Mouse (Mus musculus): ENCODE measurements around the gene Gtf2ird1.
"Not testable (repeated sequence)": the region's sequence is repeated elsewhere in the genome, so short reads cannot be mapped to it uniquely, and the experiment has no call there.

Gtf2ird1 gene

DNA sequence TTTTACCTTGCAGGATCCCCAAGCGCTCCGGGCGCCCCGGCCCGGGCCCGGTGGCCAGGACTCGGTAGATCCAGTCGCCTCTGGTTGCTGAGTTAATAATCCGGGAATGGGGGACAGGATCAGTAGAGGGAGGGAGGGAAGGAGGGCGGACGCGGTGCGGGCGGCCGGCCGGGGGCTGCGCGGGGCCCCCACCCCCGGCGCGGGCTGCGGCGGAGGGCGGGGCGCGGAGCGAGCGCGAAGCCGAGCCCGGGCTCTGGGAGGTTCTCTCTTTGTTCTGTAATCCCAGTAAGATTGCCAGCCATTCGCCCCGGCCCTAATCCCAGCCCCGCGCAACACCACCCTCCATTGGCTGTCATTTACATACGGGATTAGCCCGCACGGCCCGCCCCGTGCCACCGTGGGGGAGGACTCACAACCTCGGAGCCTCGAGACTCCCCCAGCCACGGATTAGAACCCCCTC, at the start of gene Gtf2ird1:
Gene Gtf2ird1, minus strand, starts transcription at position 214 of the 460 bp plus-strand sequence.
- DNase-seq, result peak; percentile 83

DNA sequence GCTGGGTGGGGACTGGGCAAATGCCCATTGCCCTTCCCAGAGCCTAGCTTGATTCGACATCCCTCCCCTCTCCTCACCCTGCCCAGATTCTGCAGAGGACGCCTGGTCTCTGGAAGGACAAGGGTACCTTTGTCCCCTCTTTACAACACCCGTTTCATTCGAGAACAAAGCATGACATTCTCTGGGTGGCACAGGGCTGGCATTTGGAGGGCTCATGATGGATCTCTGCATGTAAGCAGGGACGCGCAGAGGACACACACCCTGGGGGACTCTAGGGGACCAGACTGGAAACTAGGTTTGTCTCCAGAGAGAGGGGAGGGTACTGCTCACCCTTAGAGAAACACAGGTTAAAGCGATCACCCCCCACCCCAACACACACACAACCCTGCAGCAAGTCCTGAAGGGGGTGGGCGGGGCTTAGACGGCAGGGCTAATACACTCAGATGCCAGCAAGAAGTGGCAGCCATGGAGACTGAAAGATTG, 49.3 kb upstream of the Gtf2ird1 start:
- DNase-seq, result no peak

DNA sequence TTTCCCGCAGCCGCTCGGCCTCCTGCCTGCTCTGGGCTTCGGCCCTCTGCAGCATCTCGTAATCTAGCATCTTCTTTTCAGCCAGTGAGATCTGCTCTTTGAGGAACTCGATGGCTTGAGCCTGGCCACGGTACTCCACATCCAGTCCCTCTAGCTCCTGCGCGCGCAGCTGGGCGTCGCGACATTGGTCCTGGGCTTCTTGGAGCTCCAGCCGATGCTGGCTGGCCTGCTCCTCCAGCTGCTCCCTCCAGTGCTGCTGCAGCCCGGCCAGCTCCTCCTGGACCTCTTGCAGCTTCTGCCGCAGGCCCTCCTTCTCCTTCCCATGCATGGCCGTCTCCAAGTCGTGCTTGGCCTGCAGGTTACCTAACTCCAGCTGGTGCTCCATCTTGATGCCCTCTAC, 46.1 kb upstream of the Gtf2ird1 start:
- DNase-seq, result no peak

DNA sequence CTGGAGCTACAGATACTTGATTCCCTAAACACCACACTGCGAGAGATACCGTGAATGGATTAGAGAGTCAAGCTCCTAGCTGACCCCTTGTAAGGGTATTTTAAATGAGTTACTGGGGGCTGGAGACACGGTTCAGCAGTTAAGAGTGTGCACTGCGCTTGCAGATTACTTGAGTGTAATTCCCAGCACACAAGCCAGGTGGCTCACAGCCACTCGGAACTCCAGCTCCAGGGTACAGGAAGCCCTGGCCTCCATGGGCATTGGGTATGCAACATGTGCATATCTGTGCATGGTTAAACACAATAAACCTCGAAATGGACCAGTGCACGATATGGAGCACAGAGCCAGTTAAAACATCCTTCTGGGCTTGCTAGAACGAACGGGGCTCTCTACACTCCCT, 44.9 kb upstream of the Gtf2ird1 start:
- no peak for DNase-seq

DNA sequence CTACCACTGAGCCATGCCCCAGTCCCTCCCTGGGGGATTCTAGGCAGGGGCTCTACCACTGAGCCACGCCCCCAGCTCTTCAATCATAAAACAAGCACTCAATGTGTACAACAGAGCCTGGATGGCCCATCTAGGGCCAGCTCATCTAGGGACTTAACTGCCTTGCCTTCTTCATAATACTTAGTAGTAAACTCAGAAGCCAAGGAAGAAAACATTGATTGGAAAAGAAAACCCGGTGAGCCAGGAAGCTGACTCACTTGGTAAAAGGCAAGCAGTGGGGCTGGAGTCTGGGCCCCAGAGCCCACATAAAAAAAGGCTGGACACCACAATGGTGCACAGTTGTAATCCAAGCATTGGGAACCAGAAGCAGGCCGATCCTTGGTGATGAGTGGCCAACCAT, 44.2 kb upstream of the Gtf2ird1 start:
- no peak for DNase-seq

DNA sequence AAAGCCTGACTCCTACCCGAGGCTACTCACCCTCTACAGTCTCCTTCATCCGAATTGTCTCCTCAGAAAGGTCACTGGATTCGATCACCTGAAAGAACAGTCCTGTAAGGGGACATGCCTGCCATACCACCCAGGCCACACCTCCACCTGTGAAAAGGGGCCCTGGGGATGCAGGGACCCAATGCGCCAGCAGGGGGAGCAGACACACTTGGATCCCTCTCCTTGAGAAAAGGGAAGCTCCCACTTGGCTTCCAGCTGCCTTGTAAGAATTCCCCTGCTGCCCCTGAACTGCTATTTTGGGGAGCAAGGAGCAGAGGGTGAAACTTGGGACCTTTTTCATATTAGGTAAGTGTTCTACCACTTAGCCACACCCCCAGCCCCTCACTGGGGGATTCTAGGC, 43.5 kb upstream of the Gtf2ird1 start:
- DNase-seq, result peak; percentile 71

DNA sequence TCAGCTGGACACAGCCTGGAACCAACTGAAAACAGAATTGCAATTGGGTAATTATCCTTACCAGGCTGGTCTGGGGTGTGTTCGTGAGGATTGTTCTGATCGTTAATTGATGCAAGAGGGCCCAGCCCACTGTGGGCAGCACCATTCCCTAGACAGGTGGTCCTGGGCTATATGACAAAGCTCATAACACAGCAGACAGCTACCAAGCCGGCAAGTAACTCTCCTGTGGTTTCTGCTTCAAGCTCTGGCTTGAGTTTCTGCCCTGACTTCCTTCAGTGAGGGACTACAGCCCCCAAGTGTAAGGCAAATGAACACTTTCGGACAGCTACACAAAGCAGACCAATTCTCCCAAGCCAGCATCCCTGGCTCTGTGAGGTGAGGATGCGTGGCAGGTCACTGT, 40.5 kb upstream of the Gtf2ird1 start:
- DNase-seq, result no peak

DNA sequence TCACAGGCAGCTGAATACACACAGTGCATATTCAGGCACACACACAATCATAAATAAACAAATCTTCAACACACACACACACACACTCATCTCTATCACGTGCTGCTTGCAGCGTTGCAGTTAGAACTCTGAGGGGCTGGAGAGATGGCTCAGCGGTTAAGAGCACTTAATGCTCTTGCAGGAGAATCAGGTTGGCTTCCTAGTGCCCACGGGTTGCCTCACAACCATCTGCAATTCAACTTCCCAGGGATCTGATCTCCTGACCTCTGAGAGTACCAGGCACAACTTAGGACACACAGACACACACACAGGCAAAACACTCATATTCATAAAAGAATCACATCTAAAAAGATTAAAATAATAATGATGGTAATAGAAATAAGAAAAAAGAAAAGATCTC, 39.3 kb upstream of the Gtf2ird1 start:
- DNase-seq, result no peak

DNA sequence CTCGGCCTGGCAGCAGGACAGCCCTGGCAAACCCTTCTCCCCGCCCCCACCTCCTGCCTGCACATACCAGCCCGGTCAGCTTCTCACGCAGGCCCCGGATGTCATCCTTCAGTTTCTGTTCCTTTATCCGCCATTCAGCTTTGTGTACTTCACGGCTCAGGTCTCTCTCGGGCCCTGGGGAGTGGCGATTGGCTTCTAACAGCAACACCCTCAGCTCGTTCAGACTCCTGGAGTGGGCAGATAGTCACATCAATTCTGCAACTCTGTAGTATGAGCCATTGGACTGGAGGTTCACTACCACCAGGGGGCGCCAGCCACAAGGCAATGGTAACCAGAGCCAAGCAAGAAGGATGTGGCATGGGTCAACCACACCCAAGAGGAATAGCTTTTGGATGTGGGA, 37.6 kb upstream of the Gtf2ird1 start:
- peak; percentile 91 for DNase-seq

DNA sequence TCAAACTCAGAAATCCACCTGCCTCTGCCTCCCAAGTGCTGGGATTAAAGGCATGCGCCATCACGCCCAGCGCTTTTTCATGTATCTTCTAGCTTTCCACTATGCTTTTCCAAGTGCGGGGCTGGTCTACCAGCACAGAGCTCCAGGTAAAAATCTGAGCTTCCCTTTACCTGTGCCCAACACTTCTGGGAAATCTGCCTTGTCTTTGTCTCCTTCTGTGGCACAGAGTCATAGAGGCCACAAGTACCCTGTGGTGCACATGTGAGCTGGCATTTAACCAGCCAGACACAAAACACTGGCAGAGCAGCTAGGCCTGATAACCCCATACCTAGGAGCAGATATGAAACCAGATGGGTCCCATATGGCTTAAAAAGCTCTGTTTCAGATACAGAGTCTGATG, 36.4 kb upstream of the Gtf2ird1 start:
- DNase-seq, result no peak

DNA sequence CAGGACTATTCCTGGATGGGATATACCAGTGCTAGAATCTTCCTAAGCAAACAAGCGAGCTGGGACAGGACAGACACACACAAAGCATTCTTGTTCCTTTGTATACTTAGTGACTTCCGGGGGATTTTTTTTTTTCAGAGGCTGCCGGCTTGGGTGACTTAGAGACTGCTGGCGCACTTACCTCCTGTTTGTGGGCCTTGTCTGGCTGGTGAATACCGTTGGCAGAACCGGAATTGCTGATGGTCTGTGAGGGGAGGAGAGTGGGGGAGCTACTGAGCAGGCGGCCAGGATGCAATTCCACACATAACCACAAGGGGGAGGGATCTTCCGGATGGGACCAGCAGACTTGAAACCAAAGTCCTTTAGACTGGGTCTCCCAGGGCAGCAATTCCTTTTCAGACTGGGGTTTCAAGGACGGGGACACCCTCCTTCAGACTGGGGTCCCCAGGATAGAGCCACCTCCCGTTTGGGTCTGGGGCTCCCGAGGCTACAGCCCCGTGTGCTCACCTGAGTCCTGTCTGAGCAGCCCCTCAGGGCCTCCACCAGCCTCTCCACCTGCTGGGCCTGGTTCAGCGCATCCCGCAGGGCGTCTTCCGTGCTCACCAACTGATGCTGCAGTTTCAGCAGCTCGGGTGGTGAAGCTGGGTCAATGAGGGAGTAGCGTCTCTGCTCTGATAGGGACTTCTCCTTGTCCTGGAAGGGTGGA, 35.3 kb upstream of the Gtf2ird1 start:
- DNase-seq, result peak; percentile 82

DNA sequence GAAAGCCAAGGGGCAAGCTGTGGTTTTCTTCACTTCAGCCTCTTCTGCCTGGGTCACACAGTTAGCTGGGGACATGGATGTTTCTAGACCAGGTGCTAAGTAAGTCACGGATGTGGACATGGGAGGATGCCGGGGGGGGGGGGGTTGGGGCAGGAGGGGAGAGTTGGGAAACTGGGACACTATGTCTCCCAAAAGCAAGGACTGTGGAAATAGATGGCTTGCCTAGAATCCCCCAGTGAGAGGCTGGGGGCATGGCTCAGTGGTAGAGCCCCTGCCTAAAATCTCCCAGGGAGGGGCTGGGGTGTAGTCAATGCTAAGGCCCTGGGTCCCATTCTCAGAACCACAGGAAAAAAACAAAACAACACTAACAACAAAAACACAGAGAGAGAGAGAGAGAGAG, 34.7 kb upstream of the Gtf2ird1 start:
- DNase-seq, result no peak

DNA sequence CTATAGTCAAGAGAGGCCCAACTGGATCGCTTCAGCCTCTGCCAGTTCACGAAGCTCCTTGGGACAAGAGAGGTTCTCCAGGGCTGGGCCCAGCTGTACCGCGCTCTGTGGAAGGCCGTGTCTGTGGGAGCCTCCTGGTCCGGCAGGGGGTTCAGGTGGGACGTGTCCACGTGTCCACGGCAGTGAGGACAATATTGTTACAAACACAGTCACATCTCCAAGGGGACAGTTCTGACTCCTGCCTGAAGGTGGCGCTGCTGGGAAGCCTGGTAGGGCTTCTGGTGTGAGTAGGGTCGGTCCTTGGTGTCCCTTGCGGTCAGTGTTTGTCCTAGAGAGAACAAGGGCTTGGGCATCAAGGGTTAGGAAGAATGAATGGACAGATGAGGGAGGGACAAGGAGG, 33.9 kb upstream of the Gtf2ird1 start:
- DNase-seq, result no peak

DNA sequence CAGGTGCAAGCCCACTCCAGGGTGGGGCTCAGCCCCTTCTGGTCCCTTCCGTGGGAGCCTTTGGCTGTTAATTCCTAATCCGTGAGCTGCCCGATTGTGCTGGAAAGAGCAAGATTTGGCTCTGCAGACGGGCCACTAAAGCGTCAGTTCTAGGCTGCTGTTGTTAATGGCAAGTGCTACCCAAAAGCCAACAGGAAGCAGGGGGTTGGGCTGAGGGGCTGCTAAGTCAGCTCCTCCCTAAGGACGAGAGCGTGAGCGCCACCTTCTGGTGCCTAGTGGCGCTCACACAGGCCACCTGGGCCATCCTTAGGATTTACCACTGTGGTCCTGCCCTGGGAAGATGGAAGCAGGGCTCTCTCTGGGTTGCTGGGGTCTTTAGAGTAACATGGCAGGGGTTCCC, 33.1 kb upstream of the Gtf2ird1 start:
- no peak for DNase-seq

DNA sequence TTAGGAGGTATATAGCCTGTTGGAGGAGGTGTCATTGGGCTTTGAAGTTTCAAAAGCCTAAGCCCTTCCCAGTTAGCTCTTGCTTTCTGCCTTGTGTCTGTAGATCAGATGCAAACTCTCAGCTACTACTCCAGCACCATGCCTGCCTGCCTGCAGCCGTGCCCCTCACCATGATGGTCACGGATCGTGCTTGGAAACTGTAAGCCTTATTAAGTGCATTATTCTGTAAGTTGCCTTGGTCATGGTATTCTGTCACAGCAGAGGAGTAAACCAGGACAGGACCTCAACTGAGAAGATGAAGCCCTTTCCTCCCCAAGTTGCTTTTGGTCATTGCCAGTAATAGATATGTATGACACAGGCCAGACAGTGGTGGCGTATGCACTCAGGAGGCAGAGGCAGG, 32.1 kb upstream of the Gtf2ird1 start:
- no peak for DNase-seq

DNA sequence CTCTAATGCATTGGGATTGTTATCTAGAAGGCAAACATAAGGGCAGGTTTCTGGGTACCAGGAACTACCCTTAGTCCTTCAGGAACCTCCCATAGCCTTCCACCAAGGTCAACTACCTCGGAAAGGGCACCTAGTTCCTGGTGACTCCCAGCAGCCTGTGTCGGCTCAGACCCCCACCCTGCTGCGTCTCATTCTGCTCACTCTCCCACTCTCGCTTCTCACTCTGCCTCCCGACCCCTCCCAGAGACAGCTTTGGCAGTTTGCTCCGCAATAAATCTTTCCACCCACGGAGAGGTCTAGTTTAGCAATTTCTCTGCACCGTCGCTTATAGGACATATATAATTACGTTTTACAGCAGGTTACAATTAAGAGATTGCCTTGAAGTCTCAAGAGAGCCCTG, 31.5 kb upstream of the Gtf2ird1 start:
- DNase-seq, result no peak

DNA sequence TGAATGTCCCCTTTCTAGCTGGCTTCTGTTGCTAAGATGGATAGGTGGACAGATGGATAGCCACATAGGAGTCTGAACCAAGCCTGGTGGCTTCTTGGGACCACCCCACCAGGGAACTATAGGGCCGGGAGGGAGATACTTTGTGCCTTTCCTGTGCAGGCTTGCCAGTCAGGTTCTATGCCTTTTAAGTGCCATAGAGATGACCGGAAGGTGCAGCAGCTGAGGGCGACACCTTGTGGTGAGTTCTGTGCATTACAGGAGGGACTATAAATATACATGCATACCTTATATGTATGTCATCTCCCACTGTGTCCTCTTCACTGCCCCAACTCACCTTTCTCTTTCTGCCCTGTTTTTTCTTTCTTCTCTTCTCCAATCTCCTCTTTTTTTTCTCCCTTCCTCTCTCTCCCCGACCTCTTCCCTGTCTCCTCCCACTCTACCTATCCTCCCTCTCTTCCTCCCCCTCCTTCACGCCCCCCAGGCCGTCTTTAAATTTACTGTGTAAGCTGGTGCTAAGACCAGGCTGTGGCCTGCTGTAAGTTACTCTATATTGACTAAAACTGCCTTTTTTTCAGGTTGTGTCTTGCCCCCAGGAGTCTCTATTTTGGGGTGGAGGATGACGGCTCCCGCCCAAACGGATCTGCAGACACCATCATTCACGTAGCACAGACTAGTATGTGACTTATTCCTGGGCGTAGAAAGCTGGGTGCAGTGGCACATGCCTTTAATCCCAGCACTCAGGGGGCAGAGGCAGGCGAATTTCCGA, 29.6 kb upstream of the Gtf2ird1 start:
- DNase-seq, result peak; percentile 72

DNA sequence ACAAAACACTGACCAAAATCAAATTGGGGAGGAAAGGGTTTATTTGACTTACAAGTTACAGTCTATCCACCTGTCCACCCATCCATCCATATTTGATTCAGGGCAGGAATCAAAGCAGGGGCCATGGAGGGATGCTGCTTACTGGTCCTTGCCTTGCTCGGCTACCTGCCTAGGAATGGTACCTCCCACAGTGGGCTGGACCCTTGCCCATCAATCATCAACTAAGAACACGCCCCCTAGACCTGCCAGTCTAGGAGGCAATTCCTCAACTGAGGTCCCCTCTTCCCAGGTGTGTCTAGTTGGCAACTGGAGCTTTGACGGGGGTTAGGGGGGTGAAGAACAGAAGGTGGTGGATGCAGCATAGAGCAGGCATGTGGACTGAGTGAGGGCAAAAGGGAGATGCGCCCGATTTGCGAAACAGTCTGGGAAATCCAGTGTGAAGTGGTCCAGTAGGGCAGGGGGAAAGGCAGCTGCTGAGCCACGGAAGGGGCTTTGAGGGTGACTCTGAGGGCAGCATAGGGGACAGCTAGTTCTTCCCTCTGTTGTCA, 28.7 kb upstream of the Gtf2ird1 start:
- no peak for DNase-seq

DNA sequence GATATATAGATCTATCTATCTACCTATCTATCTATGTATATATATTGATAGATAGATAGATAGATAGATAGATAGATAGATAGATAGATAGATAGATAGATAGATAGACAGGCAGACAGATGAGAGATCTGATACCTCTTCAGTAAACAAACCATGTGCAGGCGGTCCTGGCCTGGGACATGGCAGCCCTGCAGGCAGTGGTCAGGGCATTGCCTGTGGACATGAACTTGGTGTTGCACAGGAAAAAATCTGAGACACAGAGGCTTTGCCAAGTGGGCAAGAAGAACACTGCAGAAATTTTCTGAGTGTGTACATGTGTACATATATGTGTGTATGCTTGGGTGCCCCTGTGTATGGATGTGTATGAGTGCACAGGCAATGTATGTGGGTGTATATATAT, 26.8 kb upstream of the Gtf2ird1 start:
- no peak for DNase-seq

DNA sequence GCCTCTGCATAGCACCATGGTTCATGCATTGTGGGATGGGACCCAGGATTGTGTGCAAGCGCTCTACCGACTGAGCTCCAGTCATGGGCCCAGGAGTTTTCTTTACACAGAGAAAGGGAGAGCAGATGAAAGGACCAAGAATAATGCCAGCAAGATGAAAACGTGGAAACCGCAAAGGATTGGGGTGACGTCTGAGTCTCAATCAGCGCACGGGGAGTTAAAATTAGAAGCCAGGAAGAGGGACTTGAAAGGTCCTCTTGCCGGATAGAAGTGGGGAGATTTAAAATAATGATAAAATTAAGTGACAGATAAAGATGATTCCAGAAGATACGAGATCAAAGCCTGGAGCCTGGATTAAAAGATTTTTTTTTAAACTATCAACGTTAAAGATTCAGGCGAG, 25.8 kb upstream of the Gtf2ird1 start:
- DNase-seq, result no peak

DNA sequence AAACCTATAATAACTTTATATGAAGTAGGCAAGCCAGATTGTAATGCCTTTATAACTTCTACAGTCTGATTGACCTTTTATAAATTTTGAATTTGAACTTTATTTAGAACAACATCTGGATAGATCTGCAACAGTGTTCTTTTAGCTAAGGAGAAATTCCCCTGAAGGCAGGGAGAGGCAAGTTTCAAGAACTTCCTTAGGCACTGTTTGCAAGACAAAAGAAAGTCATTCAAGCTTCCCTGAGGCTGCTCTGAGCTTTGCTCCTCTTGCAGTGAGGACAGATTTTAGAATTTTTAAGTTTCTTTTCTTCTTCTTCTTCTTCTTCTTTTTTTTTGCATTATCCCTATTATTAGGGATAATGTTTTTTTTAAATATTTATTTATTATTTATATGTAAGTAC, 22.4 kb upstream of the Gtf2ird1 start:
- not testable (repeated sequence) for DNase-seq

DNA sequence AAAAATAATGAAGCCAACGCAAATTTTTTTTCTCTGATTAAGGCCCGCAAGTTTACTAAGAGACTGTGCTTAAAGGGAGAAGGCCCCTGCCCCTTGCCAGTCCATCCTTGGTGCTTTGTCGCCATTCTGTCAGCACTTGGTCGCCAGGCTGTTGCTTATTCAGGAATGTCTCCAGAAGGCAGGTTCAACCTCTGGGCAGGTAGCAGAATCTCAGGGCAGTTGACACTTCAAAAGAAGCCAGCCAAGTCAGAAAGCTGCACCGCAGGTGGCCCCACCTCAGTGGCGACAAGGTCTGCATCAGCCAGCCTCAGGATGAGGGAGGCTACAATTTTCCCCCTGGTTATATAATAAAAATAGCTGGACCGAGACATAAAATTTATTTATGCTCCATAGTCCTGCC, 19.2 kb upstream of the Gtf2ird1 start:
- DNase-seq, result not testable (repeated sequence)

DNA sequence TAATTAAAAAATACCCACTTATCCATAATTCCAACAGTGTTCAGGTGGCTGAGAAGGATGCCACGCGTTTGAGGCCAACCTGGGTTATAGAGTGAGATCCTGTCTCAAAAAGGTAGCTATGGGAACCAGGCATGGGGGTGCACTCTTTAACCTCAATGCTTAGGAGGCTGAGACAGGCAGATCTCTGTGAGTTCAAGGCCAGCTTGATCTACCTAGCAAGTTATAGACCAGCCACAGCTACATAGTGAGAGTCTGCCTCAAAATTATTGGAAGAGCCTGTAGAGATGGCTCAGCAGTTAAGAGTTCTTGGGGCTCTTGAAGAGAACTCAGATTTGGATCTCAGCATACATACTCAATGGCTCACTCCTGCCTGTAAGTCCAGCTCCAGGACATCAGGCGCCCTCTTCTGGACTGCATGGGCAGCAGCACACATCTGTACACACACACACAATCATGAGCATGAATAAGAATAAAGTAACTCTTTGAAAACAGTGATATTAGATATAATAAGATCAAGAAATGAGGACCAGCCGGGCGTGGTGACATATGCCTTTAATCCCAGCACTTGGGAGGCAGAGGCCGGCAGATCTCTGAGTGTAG, 18.6 kb upstream of the Gtf2ird1 start:
- no peak for DNase-seq

DNA sequence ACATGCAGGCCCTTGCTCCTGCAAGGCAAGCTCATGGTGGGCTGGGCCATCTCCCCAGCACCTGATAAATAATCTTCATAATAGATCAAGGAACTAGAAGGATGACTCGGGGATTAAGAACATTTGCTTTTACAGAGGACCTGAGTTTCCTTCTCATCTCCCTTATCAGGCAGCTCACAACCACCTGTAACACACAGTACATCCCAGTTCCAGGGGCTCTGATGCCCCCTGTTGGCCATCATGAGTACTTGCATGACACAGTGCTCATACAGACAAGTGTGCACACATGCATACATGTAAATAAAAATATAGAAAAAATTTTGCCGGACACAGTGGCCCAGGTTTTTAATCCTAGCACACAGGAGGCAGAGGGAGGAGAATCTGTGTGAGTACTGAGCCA, 17.4 kb upstream of the Gtf2ird1 start:
- DNase-seq, result no peak
